Mouse (Mus musculus) forebrain, postnatal 0 days (tissue): ENCODE results near the gene Rec114. TPM values are rescaled to one million over a fixed set of nuclear protein-coding genes. Genes with fewer than 3 reads are reported as not detected.

Source experiments
- ATAC-seq: fragments of 200-750 bp; cut with Nextera tagmentation; 2 replicates; pipeline ENCODE4 v1.8.0; 2017; ENCODE audit warnings: mild to moderate bottlenecking, moderate library complexity
- DNase-seq: peaks from one replicate; pipeline ENCODE4 v3.0.0-alpha.2; 2015
- H3K27ac ChIP-seq: fragments of 300-500 bp; sonication (generic); 2 replicates; pipeline ENCODE4 v1.5.1; 2014; ENCODE audit warnings: low read depth, mild to moderate bottlenecking, antibody characterized with exemption, low read length, moderate library complexity, mixed read lengths
- H3K27me3 ChIP-seq: fragments of 300-500 bp; sonication (generic); 2 replicates; pipeline ENCODE4 v1.6.1; 2014; ENCODE audit warnings: mild to moderate bottlenecking, low read length, mixed read lengths; ENCODE audit not compliant: insufficient read depth
- H3K36me3 ChIP-seq: fragments of 300-500 bp; sonication (generic); 2 replicates; pipeline ENCODE4 v1.6.1; 2014; ENCODE audit warnings: mild to moderate bottlenecking, moderate library complexity; ENCODE audit not compliant: insufficient read depth
- H3K4me1 ChIP-seq: fragments of 300-500 bp; sonication (generic); 2 replicates; pipeline ENCODE4 v1.6.1; 2014; ENCODE audit warnings: antibody characterized with exemption; ENCODE audit not compliant: insufficient read depth
- H3K4me2 ChIP-seq: fragments of 300-500 bp; sonication (generic); 2 replicates; pipeline ENCODE4 v1.6.1; 2014; ENCODE audit warnings: low read depth, mild to moderate bottlenecking, moderate library complexity
- H3K4me3 ChIP-seq: fragments of 300-500 bp; sonication (generic); 2 replicates; pipeline ENCODE4 v1.5.1; 2014; ENCODE audit warnings: low read depth, low read length, mixed read lengths
- H3K9ac ChIP-seq: fragments of 300-500 bp; sonication (generic); 2 replicates; pipeline ENCODE4 v1.6.1; 2014; ENCODE audit warnings: mild to moderate bottlenecking
- H3K9me3 ChIP-seq: fragments of 300-500 bp; sonication (generic); 2 replicates; pipeline ENCODE4 v1.6.1; 2016; ENCODE audit warnings: low read length
- CTCF ChIP-seq: sonication (generic); IDR thresholded peaks from 2 replicates; pipeline ENCODE4 v1.5.1; 2016; ENCODE audit warnings: antibody characterized with exemption, control low read depth, low read depth
- WGBS: fragments of 180-500 bp; shearing (Covaris S2); extraction: QIAGEN DNeasy Blood & Tissue Kit; methylation state at CpG from one replicate; pipeline ENCODE4 v1.1.7; 2014; 5-methylcytosine and 5-hydroxymethylcytosine counted together
- polyA plus RNA-seq: library from polyadenylated mRNA; unstranded; fragments of >200 nt; fragmentation: Nextera tagmentation; extraction: Ambion mirVana; gene quantifications from 2 replicates; pipeline ENCODE4 v1.2.1, GENCODE M21; 2015
- total RNA-seq: library from RNA; depleted of rRNA; stranded (reverse); fragments of >200 nt; gene quantifications from 2 replicates; pipeline ENCODE4 v1.2.3, GENCODE M21; 2014

Rec114 gene
- total and polyA plus RNA-seq, 2 experiments from 2014 or later = 0.29 to 0.94 TPM

- Histone ChIP-seq H3K9ac (no peak overlapping the region), H3K4me3 (no peak overlapping the region), H3K27ac (no peak overlapping the region), H3K9me3 (no peaks in the 10 kb centered on the region), H3K4me2 (no peak overlapping the region), H3K4me1 (no peaks in the 10 kb centered on the region), H3K36me3 (no peaks in the 10 kb centered on the region), H3K27me3 (no peaks in the 10 kb centered on the region)
- TF ChIP-seq CTCF = no peak
- 70% methylated on average over 3 of the region's 3 CpGs for WGBS
- DNase-seq = no peak
- no peak for ATAC-seq
Measured at GRCm38 (mm10) chr9:58718964-58719363, 24.8 kb downstream of the Rec114 start.

- no peaks in the 10 kb centered on the region for H3K9me3 ChIP-seq
- H3K27me3 ChIP-seq = no peaks in the 10 kb centered on the region
- no peak for TF ChIP-seq CTCF
- H3K36me3 ChIP-seq = no peaks in the 10 kb centered on the region
- H3K27ac ChIP-seq = no peak overlapping the region
- H3K4me1 ChIP-seq = no peaks in the 10 kb centered on the region
- 60% methylated on average over 2 of the region's 2 CpGs for WGBS
- H3K4me3 ChIP-seq = no peak overlapping the region
- no peak for DNase-seq
- H3K9ac ChIP-seq = no peak overlapping the region
- H3K4me2 ChIP-seq = no peak overlapping the region
- no peak for ATAC-seq
Measured at GRCm38 (mm10) chr9:58716886-58717285, 26.9 kb downstream of the Rec114 start.

DNA sequence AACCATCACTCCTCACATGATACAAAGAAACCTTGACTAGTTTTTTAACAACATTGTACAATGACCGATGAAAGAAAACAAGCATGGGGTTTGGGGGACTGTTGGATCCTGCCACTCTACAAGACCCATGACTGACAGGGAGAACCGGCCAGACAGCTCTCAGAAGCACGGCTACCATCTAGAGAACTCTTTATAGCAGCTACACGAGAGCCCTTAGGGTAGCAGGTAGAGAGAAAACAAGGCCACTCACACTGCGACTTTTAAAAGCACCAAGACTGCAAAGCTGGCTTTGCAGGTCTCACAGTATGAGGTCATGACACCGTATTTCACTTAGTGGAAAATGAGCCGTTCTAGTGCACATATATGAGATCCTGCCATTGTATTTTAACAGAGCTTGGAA, 33.1 kb downstream of the Rec114 start:
- Histone ChIP-seq H3K4me2 (no peak overlapping the region), H3K9me3 (no peaks in the 10 kb centered on the region), H3K27me3 (no peaks in the 10 kb centered on the region), H3K9ac (no peak overlapping the region), H3K4me3 (no peak overlapping the region), H3K4me1 (no peaks in the 10 kb centered on the region), H3K36me3 (no peaks in the 10 kb centered on the region), H3K27ac (no peak overlapping the region)
- TF ChIP-seq CTCF = no peak
- no peak for ATAC-seq
- DNase-seq = no peak
- 76% methylated on average over 7 of the region's 7 CpGs for whole genome bisulfite sequencing

- no peaks in the 10 kb centered on the region for H3K36me3 ChIP-seq
- WGBS = 6% methylated on average over 2 of the region's 2 CpGs
- ATAC-seq (no peak), DNase-seq (peak; percentile 40)
- no peak overlapping the region for H3K4me2 ChIP-seq
- peak; percentile 63 for TF ChIP-seq CTCF
- no peak overlapping the region for H3K4me3 ChIP-seq
- H3K9me3 ChIP-seq = no peaks in the 10 kb centered on the region
- H3K4me1 ChIP-seq = no peaks in the 10 kb centered on the region
- H3K27me3 ChIP-seq = no peaks in the 10 kb centered on the region
- no peak overlapping the region for H3K9ac ChIP-seq
- no peak overlapping the region for H3K27ac ChIP-seq
Measured at GRCm38 (mm10) chr9:58709939-58710338, 33.8 kb downstream of the Rec114 start.

- Histone ChIP-seq H3K27ac (no peak overlapping the region), H3K9me3 (no peaks in the 10 kb centered on the region), H3K36me3 (no peaks in the 10 kb centered on the region), H3K9ac (no peak overlapping the region), H3K27me3 (no peaks in the 10 kb centered on the region), H3K4me2 (no peak overlapping the region), H3K4me3 (no peak overlapping the region), H3K4me1 (no peaks in the 10 kb centered on the region)
- no peak for TF ChIP-seq CTCF
- WGBS = 91% methylated on average over 11 of the region's 11 CpGs
- ATAC-seq (no peak), DNase-seq (no peak)
Measured at GRCm38 (mm10) chr9:58707796-58708195, 36.0 kb downstream of the Rec114 start.

GRCm38 (mm10) chr9:58706024-58706423, 37.7 kb downstream of the Rec114 start:
- no peaks in the 10 kb centered on the region for H3K9me3 ChIP-seq
- H3K36me3 ChIP-seq = no peaks in the 10 kb centered on the region
- no peak overlapping the region for H3K4me2 ChIP-seq
- no peak overlapping the region for H3K27ac ChIP-seq
- no peak for TF ChIP-seq CTCF
- H3K4me1 ChIP-seq = no peaks in the 10 kb centered on the region
- DNase-seq = no peak
- no peak overlapping the region for H3K9ac ChIP-seq
- no peak for ATAC-seq
- no peaks in the 10 kb centered on the region for H3K27me3 ChIP-seq
- H3K4me3 ChIP-seq = no peak overlapping the region
- 63% methylated on average over 7 of the region's 7 CpGs for WGBS

- no peak for ATAC-seq
- H3K4me1 ChIP-seq = no peaks in the 10 kb centered on the region
- no peak for TF ChIP-seq CTCF
- H3K36me3 ChIP-seq = no peaks in the 10 kb centered on the region
- no peak overlapping the region for H3K4me2 ChIP-seq
- no peak overlapping the region for H3K4me3 ChIP-seq
- WGBS = 79% methylated on average over 7 of the region's 7 CpGs
- no peak for DNase-seq
- H3K9me3 ChIP-seq = no peaks in the 10 kb centered on the region
- H3K9ac ChIP-seq = no peak overlapping the region
- no peak overlapping the region for H3K27ac ChIP-seq
- H3K27me3 ChIP-seq = no peaks in the 10 kb centered on the region
Measured at GRCm38 (mm10) chr9:58703766-58704165, 40.0 kb downstream of the Rec114 start.

DNA sequence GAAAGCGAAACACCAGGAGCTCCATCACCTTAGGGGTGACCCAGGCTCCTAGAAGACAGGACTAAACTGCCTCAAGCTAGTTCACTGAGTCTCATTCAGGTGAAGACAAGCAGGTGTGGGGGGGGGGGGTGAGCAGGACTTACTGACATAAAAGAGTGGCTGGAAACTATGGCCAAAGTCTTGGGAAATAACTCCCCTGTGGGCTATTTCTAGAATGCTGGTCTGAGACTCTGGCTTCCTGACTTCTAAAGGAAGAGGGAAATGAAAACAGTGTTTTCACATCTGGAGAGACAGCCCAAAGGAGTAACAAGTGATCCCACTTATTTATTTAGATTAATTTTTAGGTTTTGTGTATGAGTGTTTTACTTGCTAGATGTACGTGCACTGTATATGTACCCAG, 42.0 kb downstream of the Rec114 start:
- no peak overlapping the region for H3K4me2 ChIP-seq
- no peaks in the 10 kb centered on the region for H3K9me3 ChIP-seq
- no peak for ATAC-seq
- H3K27ac ChIP-seq = no peak overlapping the region
- no peak for DNase-seq
- H3K27me3 ChIP-seq = no peaks in the 10 kb centered on the region
- H3K4me1 ChIP-seq = no peaks in the 10 kb centered on the region
- H3K36me3 ChIP-seq = no peaks in the 10 kb centered on the region
- 91% methylated on average over 2 of the region's 2 CpGs for WGBS
- H3K9ac ChIP-seq = no peak overlapping the region
- TF ChIP-seq CTCF = no peak
- no peak overlapping the region for H3K4me3 ChIP-seq
